Comparison of ENCODE assay signal across 23 mouse cellular contexts in genomic region chr1:59269466-59269865, GRCm38 (mm10). TPM values are rescaled to one million over a fixed set of nuclear protein-coding genes. Genes with fewer than 3 reads are reported as not detected.
DNase-seq lines count a peak whose midpoint lies in the region; ATAC-seq lines count a peak whose summit lies in the region.
"Had no signal": no experiment of that assay in that cellular context is flagged by ENCODE, and none has a peak within 500 bp of the region (broad histone marks: within the 10 kb centered on the region; RNA-seq: fewer than 3 reads in every experiment).

No protein-coding gene starts in this region.

- no peaks in the 10 kb centered on the region for H3K27me3 ChIP-seq in neural tube, embryonic 11.5 days (ENCODE audit: control insufficient read depth, insufficient read depth, low read length)
- no peaks in the 10 kb centered on the region for H3K27me3 ChIP-seq in embryonic facial prominence, embryonic 13.5 days
- no peaks in the 10 kb centered on the region for H3K27me3 ChIP-seq in limb, embryonic 12.5 days
- no peaks in the 10 kb centered on the region for H3K27me3 ChIP-seq in midbrain, embryonic 10.5 days (ENCODE audit: low read depth, poor library complexity, severe bottlenecking)
- H3K27me3 ChIP-seq: heart, embryonic 15.5 days; intestine, embryonic 15.5 days; midbrain, embryonic 15.5 days had no signal

- H3K36me3 ChIP-seq in neural tube, embryonic 11.5 days (ENCODE audit: control insufficient read depth, insufficient read depth, low read length) = no peaks in the 10 kb centered on the region
- no peaks in the 10 kb centered on the region for H3K36me3 ChIP-seq in embryonic facial prominence, embryonic 13.5 days
- H3K36me3 ChIP-seq in limb, embryonic 12.5 days = no peaks in the 10 kb centered on the region
- H3K36me3 ChIP-seq in midbrain, embryonic 10.5 days = no peaks in the 10 kb centered on the region
- H3K36me3 ChIP-seq: heart, embryonic 15.5 days; intestine, embryonic 15.5 days; midbrain, embryonic 15.5 days had no signal

- WGBS in neural tube, embryonic 11.5 days = 85% methylated on average over 6 of the region's 6 CpGs
- 53% methylated on average over 6 of the region's 6 CpGs for WGBS in embryonic facial prominence, embryonic 13.5 days
- WGBS in limb, embryonic 12.5 days = 61% methylated on average over 6 of the region's 6 CpGs
- WGBS in midbrain, embryonic 10.5 days = 86% methylated on average over 6 of the region's 6 CpGs

- intact Hi-C loops in left cerebral cortex, postnatal 25 days (cut with DNase I) = no loop called here

- peaks cover 4% of the 10 kb centered on the region; the same call in 1 of the 2 replicates for H3K4me1 ChIP-seq in neural tube, embryonic 11.5 days (ENCODE audit: control insufficient read depth, insufficient read depth, low read length)
- H3K4me1 ChIP-seq in embryonic facial prominence, embryonic 13.5 days = peaks cover 32% of the 10 kb centered on the region
- peaks cover 31% of the 10 kb centered on the region for H3K4me1 ChIP-seq in limb, embryonic 12.5 days (replicated peaks)
- peaks cover 7% of the 10 kb centered on the region for H3K4me1 ChIP-seq in midbrain, embryonic 10.5 days
- H3K4me1 ChIP-seq: heart, embryonic 15.5 days; midbrain, embryonic 15.5 days had no signal

- no peak overlapping the region for H3K4me2 ChIP-seq in neural tube, embryonic 11.5 days (ENCODE audit: low read depth)
- peak overlapping the region; percentile 34 for H3K4me2 ChIP-seq in embryonic facial prominence, embryonic 13.5 days
- H3K4me2 ChIP-seq in limb, embryonic 12.5 days = peak overlapping the region; percentile 41; the same call in 1 of the 2 replicates
- H3K4me2 ChIP-seq: intestine, embryonic 15.5 days; liver, embryonic 11.5 days had no signal

- no peak overlapping the region for H3K9ac ChIP-seq in neural tube, embryonic 11.5 days (ENCODE audit: low read length)
- H3K9ac ChIP-seq in embryonic facial prominence, embryonic 13.5 days = no peak overlapping the region
- H3K9ac ChIP-seq in limb, embryonic 12.5 days (replicated peaks) = no peak overlapping the region
- H3K9ac ChIP-seq: heart, embryonic 15.5 days; intestine, embryonic 15.5 days; midbrain, embryonic 15.5 days had no signal

- H3K4me3 ChIP-seq in neural tube, embryonic 11.5 days (ENCODE audit: low read depth, low read length) = no peak overlapping the region
- no peak overlapping the region for H3K4me3 ChIP-seq in embryonic facial prominence, embryonic 13.5 days
- H3K4me3 ChIP-seq in limb, embryonic 12.5 days (replicated peaks) = no peak overlapping the region
- no peak overlapping the region for H3K4me3 ChIP-seq in midbrain, embryonic 10.5 days
- H3K4me3 ChIP-seq: heart, embryonic 15.5 days; intestine, embryonic 15.5 days; midbrain, embryonic 15.5 days; myocyte had no signal

- ATAC-seq in neural tube, embryonic 11.5 days (ENCODE audit: insufficient read depth, low FRiP score, low TSS enrichment) = no peak
- ATAC-seq in embryonic facial prominence, embryonic 13.5 days (ENCODE audit: insufficient number of reproducible peaks, insufficient read depth, low FRiP score, low TSS enrichment, low read depth) = no peak
- no peak for ATAC-seq in limb, embryonic 12.5 days (ENCODE audit: insufficient number of reproducible peaks, insufficient read depth, low FRiP score, low TSS enrichment, low read depth)
- ATAC-seq: intestine, embryonic 15.5 days had no signal

- no peak for DNase-seq in neural tube, embryonic 11.5 days (ENCODE audit: low spot score)
- DNase-seq in neural tube, embryonic 10.5 days (ENCODE audit: extremely low spot score, low spot score) = no peak
- no peak for DNase-seq in thymus, postnatal 14 days
- DNase-seq in midbrain, embryonic 10.5 days (ENCODE audit: low spot score) = no peak
- DNase-seq in left cerebral cortex, postnatal 25 days (ENCODE audit: low spot score in 2 of 2) = no peak
- DNase-seq: adrenal gland, postnatal 14 days; cerebellum, adult 11-12 months; cerebellum, postnatal 14 days; heart, postnatal 4 days; kidney, adult 9 months; kidney, postnatal 36 days; lung, adult 18-20 months; lung, postnatal 14 days; thymus, postnatal 4 days had no signal

- 0 out of 2 replicates have a peak overlapping the region, but pooled peaks have one; percentile 8 for H3K27ac ChIP-seq in neural tube, embryonic 11.5 days (ENCODE audit: low read depth, low read length)
- peak overlapping the region; percentile 79 for H3K27ac ChIP-seq in embryonic facial prominence, embryonic 13.5 days
- H3K27ac ChIP-seq in limb, embryonic 12.5 days = peak overlapping the region; percentile 91
- no peak overlapping the region for H3K27ac ChIP-seq in midbrain, embryonic 10.5 days (replicated peaks)
- H3K27ac ChIP-seq: heart, embryonic 15.5 days; intestine, embryonic 15.5 days had no signal

- no peaks in the 10 kb centered on the region for H3K9me3 ChIP-seq in neural tube, embryonic 11.5 days (ENCODE audit: control insufficient read depth, low read length)
- no peaks in the 10 kb centered on the region for H3K9me3 ChIP-seq in embryonic facial prominence, embryonic 13.5 days
- no peaks in the 10 kb centered on the region for H3K9me3 ChIP-seq in limb, embryonic 12.5 days
- no peaks in the 10 kb centered on the region for H3K9me3 ChIP-seq in midbrain, embryonic 10.5 days (replicated peaks)
- H3K9me3 ChIP-seq: heart, embryonic 15.5 days; intestine, embryonic 15.5 days; midbrain, embryonic 15.5 days had no signal

RNA-seq across cellular contexts. Expression of gene Cdk15, which starts 12.8 kb away (rescaled TPM):
- polyA plus RNA-seq in neural tube, embryonic 11.5 days (2014; fragmentation: Nextera tagmentation; extraction: Ambion mirVana) = 0.31 and 0.89 TPM in 2 replicates
- polyA plus RNA-seq in embryonic facial prominence, embryonic 13.5 days (2015; fragmentation: Nextera tagmentation; extraction: Ambion mirVana) = 0.67 and 1.1 TPM in 2 replicates
- polyA plus RNA-seq in limb, embryonic 12.5 days (2016; fragmentation: Nextera tagmentation; extraction: Ambion mirVana) = 0.38 TPM in 1 of 2 replicates, not detected in the other
- 0.77 and 0.82 TPM in 2 replicates for polyA plus RNA-seq in midbrain, embryonic 10.5 days (2016; fragmentation: Nextera tagmentation; extraction: Ambion mirVana)
- under 1 TPM; 0.23 to 0.34 TPM for total RNA-seq in left cerebral cortex, postnatal 25 days (2021)
- total RNA-seq: adrenal gland, postnatal 14 days; heart, postnatal 4 days; megakaryocyte, adult 5-6 weeks had no signal
- polyA plus RNA-seq: small intestine, adult 2 months had no signal

RNA-seq across cellular contexts. Expression of gene Als2, which starts 32.4 kb away (rescaled TPM):
- polyA plus RNA-seq in neural tube, embryonic 11.5 days (2014; fragmentation: Nextera tagmentation; extraction: Ambion mirVana) = 18.6 and 19.0 TPM in 2 replicates
- 9.4 and 9.7 TPM in 2 replicates for polyA plus RNA-seq in embryonic facial prominence, embryonic 13.5 days (2015; fragmentation: Nextera tagmentation; extraction: Ambion mirVana)
- 11.7 and 11.8 TPM in 2 replicates for polyA plus RNA-seq in limb, embryonic 12.5 days (2016; fragmentation: Nextera tagmentation; extraction: Ambion mirVana)
- 14.0 and 17.1 TPM in 2 replicates for polyA plus RNA-seq in midbrain, embryonic 10.5 days (2016; fragmentation: Nextera tagmentation; extraction: Ambion mirVana)
- total RNA-seq in left cerebral cortex, postnatal 25 days (2021) = 10 to 100 TPM; 37.7 to 38.4 TPM
